Mouse (Mus musculus): ENCODE data around the gene Cldn13. TPM values are rescaled to one million over a fixed set of nuclear protein-coding genes. Genes with fewer than 3 reads are reported as not detected.
"Not testable (repeated sequence)": the region's sequence is repeated elsewhere in the genome, so short reads cannot be mapped to it uniquely, and the experiment has no call there.

Cldn13 gene
- total and polyA plus RNA-seq, 3 experiments: 0.10 TPM; not detected in 2

GRCm38 (mm10) chr5:134946063-134946856, 30.9 kb upstream of the Cldn13 start:
- Histone ChIP-seq H3K4me1 (ENCODE audit: control insufficient read depth, insufficient read depth, low read length) (no peaks in the 10 kb centered on the region), H3K79me2 (replicated peaks; ENCODE audit: control insufficient read depth, insufficient read depth, low read length) (no peaks in the 10 kb centered on the region), H3K36me3 (ENCODE audit: control insufficient read depth, insufficient read depth, low read length) (no peaks in the 10 kb centered on the region), H3K4me3 (no peak overlapping the region), H3K27me3 (ENCODE audit: control insufficient read depth, insufficient read depth, low read length) (no peaks in the 10 kb centered on the region), H3K27ac (no peak overlapping the region), H3K9ac (ENCODE audit: low read depth, low read length) (no peak overlapping the region)
- no peak for DNase-seq
- WGBS: 55% methylated on average over 43 of the region's 43 CpGs
- no peak for TF ChIP-seq EP300 (IDR thresholded peaks at IDR 0.05; ENCODE audit: insufficient read depth, low read depth, low read length)
- TF ChIP-seq CTCF (IDR thresholded peaks at IDR 0.05): no peak
- TF ChIP-seq POLR2A (IDR thresholded peaks at IDR 0.05; ENCODE audit: insufficient read depth, low read depth, low read length): no peak
- intact Hi-C loops (cut with DNase I): no loop called here

GRCm38 (mm10) chr5:134945266-134945959, 30.1 kb upstream of the Cldn13 start:
- Histone ChIP-seq H3K27ac (no peak overlapping the region), H3K27me3 (ENCODE audit: control insufficient read depth, insufficient read depth, low read length) (no peaks in the 10 kb centered on the region), H3K9ac (ENCODE audit: low read depth, low read length) (no peak overlapping the region), H3K4me1 (ENCODE audit: control insufficient read depth, insufficient read depth, low read length) (no peaks in the 10 kb centered on the region), H3K4me3 (no peak overlapping the region), H3K79me2 (replicated peaks; ENCODE audit: control insufficient read depth, insufficient read depth, low read length) (no peaks in the 10 kb centered on the region), H3K36me3 (ENCODE audit: control insufficient read depth, insufficient read depth, low read length) (no peaks in the 10 kb centered on the region)
- DNase-seq: no peak
- intact Hi-C loops (cut with DNase I): no loop called here
- WGBS: 72% methylated on average over 19 of the region's 19 CpGs
- TF ChIP-seq CTCF (IDR thresholded peaks at IDR 0.05) (no peak), EP300 (IDR thresholded peaks at IDR 0.05; ENCODE audit: insufficient read depth, low read depth, low read length) (no peak), POLR2A (IDR thresholded peaks at IDR 0.05; ENCODE audit: insufficient read depth, low read depth, low read length) (no peak)

GRCm38 (mm10) chr5:134944179-134944578, 28.9 kb upstream of the Cldn13 start:
- H3K36me3 ChIP-seq (ENCODE audit: control insufficient read depth, insufficient read depth, low read length): no peaks in the 10 kb centered on the region
- no peak for TF ChIP-seq POLR2A (IDR thresholded peaks at IDR 0.05; ENCODE audit: insufficient read depth, low read depth, low read length)
- TF ChIP-seq EP300 (IDR thresholded peaks at IDR 0.05; ENCODE audit: insufficient read depth, low read depth, low read length): no peak
- no peak for TF ChIP-seq CTCF (IDR thresholded peaks at IDR 0.05)
- intact Hi-C loops (cut with DNase I): no loop called here
- 52% methylated on average over 5 of the region's 5 CpGs for WGBS
- H3K4me1 ChIP-seq (ENCODE audit: control insufficient read depth, insufficient read depth, low read length): no peaks in the 10 kb centered on the region
- H3K27ac ChIP-seq: no peak overlapping the region
- H3K27me3 ChIP-seq (ENCODE audit: control insufficient read depth, insufficient read depth, low read length): no peaks in the 10 kb centered on the region
- H3K9ac ChIP-seq (ENCODE audit: low read depth, low read length): no peak overlapping the region
- no peak for DNase-seq
- no peak overlapping the region for H3K4me3 ChIP-seq
- H3K79me2 ChIP-seq (replicated peaks; ENCODE audit: control insufficient read depth, insufficient read depth, low read length): no peaks in the 10 kb centered on the region

GRCm38 (mm10) chr5:134942740-134943139, 27.4 kb upstream of the Cldn13 start:
- H3K36me3 ChIP-seq (ENCODE audit: control insufficient read depth, insufficient read depth, low read length): no peaks in the 10 kb centered on the region
- H3K27ac ChIP-seq: no peak overlapping the region
- intact Hi-C loops (cut with DNase I): no loop called here
- H3K79me2 ChIP-seq (replicated peaks; ENCODE audit: control insufficient read depth, insufficient read depth, low read length): no peaks in the 10 kb centered on the region
- 15% methylated on average over 2 of the region's 2 CpGs for WGBS
- DNase-seq: no peak
- no peaks in the 10 kb centered on the region for H3K27me3 ChIP-seq (ENCODE audit: control insufficient read depth, insufficient read depth, low read length)
- H3K9ac ChIP-seq (ENCODE audit: low read depth, low read length): no peak overlapping the region
- TF ChIP-seq EP300 (IDR thresholded peaks at IDR 0.05; ENCODE audit: insufficient read depth, low read depth, low read length): no peak
- no peaks in the 10 kb centered on the region for H3K4me1 ChIP-seq (ENCODE audit: control insufficient read depth, insufficient read depth, low read length)
- H3K4me3 ChIP-seq: no peak overlapping the region

GRCm38 (mm10) chr5:134941472-134942209, 26.3 kb upstream of the Cldn13 start:
- Histone ChIP-seq H3K27me3 (ENCODE audit: control insufficient read depth, insufficient read depth, low read length) (no peaks in the 10 kb centered on the region), H3K4me1 (ENCODE audit: control insufficient read depth, insufficient read depth, low read length) (no peaks in the 10 kb centered on the region), H3K4me3 (no peak overlapping the region), H3K36me3 (ENCODE audit: control insufficient read depth, insufficient read depth, low read length) (no peaks in the 10 kb centered on the region), H3K9ac (ENCODE audit: low read depth, low read length) (no peak overlapping the region), H3K27ac (no peak overlapping the region), H3K79me2 (replicated peaks; ENCODE audit: control insufficient read depth, insufficient read depth, low read length) (no peaks in the 10 kb centered on the region)
- intact Hi-C loops (cut with DNase I): no loop called here
- DNase-seq: no peak
- 88% methylated on average over 14 of the region's 14 CpGs for WGBS
- TF ChIP-seq POLR2A (IDR thresholded peaks at IDR 0.05; ENCODE audit: insufficient read depth, low read depth, low read length): no peak
- no peak for TF ChIP-seq EP300 (IDR thresholded peaks at IDR 0.05; ENCODE audit: insufficient read depth, low read depth, low read length)
- TF ChIP-seq CTCF (IDR thresholded peaks at IDR 0.05): no peak

- H3K79me2 ChIP-seq (replicated peaks; ENCODE audit: control insufficient read depth, insufficient read depth, low read length); H3K4me1 ChIP-seq (ENCODE audit: control insufficient read depth, insufficient read depth, low read length); H3K9ac ChIP-seq (ENCODE audit: low read depth, low read length); DNase-seq; intact Hi-C loops (cut with DNase I); H3K27me3 ChIP-seq (ENCODE audit: control insufficient read depth, insufficient read depth, low read length); H3K4me3 ChIP-seq; H3K27ac ChIP-seq; H3K36me3 ChIP-seq (ENCODE audit: control insufficient read depth, insufficient read depth, low read length): not testable (repeated sequence)
- 90% methylated on average over 4 of the region's 7 CpGs for WGBS
Measured at GRCm38 (mm10) chr5:134939554-134939953, 24.2 kb upstream of the Cldn13 start.
